Mouse (Mus musculus) C2C12 (cell line): ENCODE measurements around the gene Sst. TPM values are rescaled to one million over a fixed set of nuclear protein-coding genes. Genes with fewer than 3 reads are reported as not detected.

Experiments
- H3K27me3 ChIP-seq: one replicate; pipeline ENCODE4 v1.6.1; 2011; ENCODE audit not compliant: control insufficient read depth, insufficient read depth, insufficient read length
- H3K36me3 ChIP-seq: one replicate; pipeline ENCODE4 v1.6.1; 2011; ENCODE audit not compliant: control insufficient read depth, insufficient read depth
- H3K4me3 ChIP-seq: one replicate; pipeline ENCODE4 v1.5.1; 2011; ENCODE audit warnings: mild to moderate bottlenecking, control low read depth; ENCODE audit not compliant: poor library complexity, insufficient read depth, severe bottlenecking
- H3K79me2 ChIP-seq: one replicate; pipeline ENCODE4 v1.6.1; 2011; ENCODE audit not compliant: control insufficient read depth, insufficient read depth
- H3K79me3 ChIP-seq: one replicate; pipeline ENCODE4 v1.6.1; 2011; ENCODE audit warnings: low read depth, control low read depth
- H3ac ChIP-seq: one replicate; pipeline ENCODE3; 2011; ENCODE audit warnings: low read depth; ENCODE audit not compliant: control insufficient read depth, insufficient read length
- CEBPB ChIP-seq: IDR thresholded peaks from one replicate; pipeline ENCODE4 v1.6.1; 2011; ENCODE audit warnings: low read depth, mild to moderate bottlenecking, control low read depth, moderate library complexity
- CTCF ChIP-seq: IDR thresholded peaks from one replicate; pipeline ENCODE4 v1.5.1; 2011; ENCODE audit not compliant: control insufficient read depth, insufficient read depth, insufficient read length
- FOSL1 ChIP-seq: IDR thresholded peaks from one replicate; pipeline ENCODE4 v1.8.0; 2011; ENCODE audit warnings: mild to moderate bottlenecking, low read length; ENCODE audit not compliant: poor library complexity, insufficient read depth, severe bottlenecking
- MAX ChIP-seq: IDR thresholded peaks from one replicate; pipeline ENCODE4 v1.6.1; 2011; ENCODE audit warnings: mild to moderate bottlenecking, control low read depth
- MYOD1 ChIP-seq: IDR thresholded peaks from one replicate; pipeline ENCODE4 v1.6.1; 2011; ENCODE audit warnings: low read depth; ENCODE audit not compliant: control insufficient read depth, insufficient read length
- MYOG ChIP-seq: IDR thresholded peaks from one replicate; pipeline ENCODE4 v1.6.1; 2011; ENCODE audit not compliant: control insufficient read depth, insufficient read length; ENCODE audit errors: extremely low read depth
- USF1 ChIP-seq: IDR thresholded peaks from one replicate; pipeline ENCODE4 v1.6.1; 2011; ENCODE audit warnings: low read depth, mild to moderate bottlenecking, control low read depth, moderate library complexity
- long read RNA-seq, 2 experiments: library from polyadenylated mRNA; unstranded; transcript quantifications; one replicate each; pipeline ENCODE4 v2.0.0; 2019 to 2020
- polyA plus RNA-seq: library from polyadenylated mRNA; unstranded; fragments of >200 nt; fragmentation: generic; extraction: Trizol; gene quantifications from one replicate; pipeline ENCODE4 v1.2.1, GENCODE M21; 2012; ENCODE audit warnings: missing spikeins

Gene Sst
- not detected for polyA plus RNA-seq
- long read RNA-seq, experiment 1, result 0 reads
- long read RNA-seq, experiment 2, result 0 reads

DNA sequence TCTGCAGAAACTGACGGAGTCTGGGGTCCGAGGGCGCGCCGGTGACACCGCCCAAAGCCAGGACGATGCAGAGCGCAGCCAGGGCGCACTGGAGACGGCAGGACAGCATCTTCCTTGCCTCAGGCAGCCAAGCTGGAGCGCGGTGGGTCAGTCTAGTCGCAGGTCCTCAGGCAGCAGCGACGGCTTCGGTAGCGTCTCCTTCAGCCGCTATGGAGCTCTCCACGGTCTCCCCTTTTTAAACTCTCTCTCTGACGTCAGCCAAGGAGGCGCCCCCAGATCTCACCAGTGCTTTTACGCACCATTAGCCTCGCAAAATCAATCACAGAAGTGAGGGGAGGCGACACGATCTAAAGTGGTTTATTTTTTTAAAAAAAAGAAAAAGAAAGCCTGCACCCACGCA, at the start of gene Sst:
Gene Sst, minus strand, starts transcription at position 323 of the 400 bp plus-strand sequence.
- Histone ChIP-seq H3K36me3 (no peaks in the 10 kb centered on the region), H3K4me3 (no peak within 1 kb of the TSS), H3K79me2 (no peaks in the 10 kb centered on the region), H3K27me3 (peaks cover 24% of the 10 kb centered on the region), H3ac (no peak within 1 kb of the TSS), H3K79me3 (no peaks in the 10 kb centered on the region)
- TF ChIP-seq USF1 (no peak), CEBPB (no peak), CTCF (no peak), MYOD1 (no peak), FOSL1 (no peak), MYOG (no peak), MAX (no peak)

- TF ChIP-seq MAX, result no peak
- TF ChIP-seq USF1, result no peak
- TF ChIP-seq CTCF, result no peak
- TF ChIP-seq CEBPB, result no peak
- no peak for TF ChIP-seq MYOD1
- no peaks in the 10 kb centered on the region for H3K36me3 ChIP-seq
- H3K79me2 ChIP-seq, result no peaks in the 10 kb centered on the region
- no peaks in the 10 kb centered on the region for H3K79me3 ChIP-seq
- H3K4me3 ChIP-seq, result no peak overlapping the region
- no peak overlapping the region for H3ac ChIP-seq
- peaks cover 6% of the 10 kb centered on the region for H3K27me3 ChIP-seq
Measured at GRCm38 (mm10) chr16:23934397-23934796, 43.6 kb upstream of the Sst start.

GRCm38 (mm10) chr16:23932294-23932693, 41.5 kb upstream of the Sst start, which contains the start of gene Rtp2:
Rtp2 (minus strand) TSS chr16:23932394.
- H3K79me2 ChIP-seq, result no peaks in the 10 kb centered on the region
- H3K27me3 ChIP-seq, result peaks cover 6% of the 10 kb centered on the region
- H3ac ChIP-seq, result no peak within 1 kb of the TSS
- no peaks in the 10 kb centered on the region for H3K36me3 ChIP-seq
- peak; percentile 1 for TF ChIP-seq CEBPB
- TF ChIP-seq MYOD1, result no peak
- no peaks in the 10 kb centered on the region for H3K79me3 ChIP-seq
- H3K4me3 ChIP-seq, result no peak within 1 kb of the TSS

DNA sequence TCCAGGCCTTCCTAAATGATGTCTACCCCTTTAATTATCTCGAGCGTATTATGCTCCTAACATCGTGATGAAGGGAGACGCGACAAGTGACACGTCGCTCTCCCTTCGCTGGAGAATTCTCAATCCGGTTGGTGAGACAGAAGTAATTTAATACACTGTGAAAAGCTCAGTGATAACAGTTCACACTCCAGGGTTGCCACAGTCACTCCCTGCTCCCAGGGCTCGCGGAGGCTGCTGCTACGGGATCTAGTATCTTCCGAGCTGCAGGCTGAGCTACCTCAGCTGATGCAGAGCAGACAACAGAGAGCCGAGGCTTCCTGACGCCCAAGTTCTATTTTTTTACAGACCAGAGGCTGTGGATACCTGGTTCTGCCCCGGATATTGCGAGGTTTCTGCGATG, 40.5 kb upstream of the Sst start:
- H3K36me3 ChIP-seq, result no peaks in the 10 kb centered on the region
- no peaks in the 10 kb centered on the region for H3K79me3 ChIP-seq
- peaks cover 1% of the 10 kb centered on the region for H3K27me3 ChIP-seq
- no peak overlapping the region for H3ac ChIP-seq
- TF ChIP-seq CEBPB (no peak), MAX (no peak), FOSL1 (no peak), CTCF (no peak), MYOG (no peak), MYOD1 (no peak), USF1 (no peak)
- H3K4me3 ChIP-seq, result no peak overlapping the region
- no peaks in the 10 kb centered on the region for H3K79me2 ChIP-seq

DNA sequence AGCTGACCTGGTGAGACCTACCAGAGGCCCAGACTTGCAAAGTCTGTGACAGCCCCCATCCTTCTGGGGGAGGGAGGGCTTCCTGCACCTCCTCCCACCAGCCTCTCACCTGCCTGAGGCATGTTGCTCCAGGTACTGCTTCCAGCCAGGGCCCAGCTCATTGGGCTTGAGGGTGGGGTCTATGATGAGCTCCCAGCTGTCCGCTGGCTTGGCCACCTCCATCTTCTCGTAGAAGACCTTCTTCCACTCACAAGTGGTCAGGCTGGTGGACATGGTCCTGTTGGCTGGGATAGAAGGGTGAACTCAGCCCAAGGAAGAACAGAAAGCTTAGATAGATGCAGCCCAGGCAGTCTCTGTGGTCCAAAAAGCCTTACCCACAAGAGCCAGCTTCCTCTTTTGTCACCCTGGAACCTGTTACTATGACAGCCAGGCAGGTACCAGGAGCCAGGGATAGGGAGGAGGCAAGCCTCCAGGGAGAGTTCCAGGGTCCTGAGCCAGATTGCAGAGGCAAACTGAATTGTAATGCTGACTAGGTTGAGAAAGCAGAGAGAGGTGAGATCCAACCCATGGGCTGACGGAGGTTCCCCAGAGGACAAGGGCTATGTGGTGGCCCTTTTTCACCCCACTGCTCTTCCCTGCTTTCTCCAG, 39.8 kb upstream of the Sst start:
- TF ChIP-seq FOSL1 (no peak), MYOD1 (no peak), CTCF (no peak), USF1 (no peak), MYOG (no peak), MAX (no peak), CEBPB (no peak)
- no peaks in the 10 kb centered on the region for H3K79me3 ChIP-seq
- no peak overlapping the region for H3ac ChIP-seq
- H3K4me3 ChIP-seq, result no peak overlapping the region
- H3K36me3 ChIP-seq, result no peaks in the 10 kb centered on the region
- no peaks in the 10 kb centered on the region for H3K79me2 ChIP-seq
- no peaks in the 10 kb centered on the region for H3K27me3 ChIP-seq
